Mouse (Mus musculus) C2C12 (cell line): ENCODE measurements around the gene Tctex1d1.

ENCODE experiments used
- CTCF ChIP-seq: IDR thresholded peaks from one replicate; pipeline ENCODE4 v1.5.1; 2011; ENCODE audit not compliant: control insufficient read depth, insufficient read depth, insufficient read length
- MYOD1 ChIP-seq: IDR thresholded peaks from one replicate; pipeline ENCODE4 v1.6.1; 2011; ENCODE audit warnings: low read depth; ENCODE audit not compliant: control insufficient read depth, insufficient read length

GRCm38 (mm10) chr4:102981709-102982108 is 3.3 kb downstream of the Tctex1d1 start:
- no peak for TF ChIP-seq CTCF
- no peak for TF ChIP-seq MYOD1
